In the genomic region with DNA sequence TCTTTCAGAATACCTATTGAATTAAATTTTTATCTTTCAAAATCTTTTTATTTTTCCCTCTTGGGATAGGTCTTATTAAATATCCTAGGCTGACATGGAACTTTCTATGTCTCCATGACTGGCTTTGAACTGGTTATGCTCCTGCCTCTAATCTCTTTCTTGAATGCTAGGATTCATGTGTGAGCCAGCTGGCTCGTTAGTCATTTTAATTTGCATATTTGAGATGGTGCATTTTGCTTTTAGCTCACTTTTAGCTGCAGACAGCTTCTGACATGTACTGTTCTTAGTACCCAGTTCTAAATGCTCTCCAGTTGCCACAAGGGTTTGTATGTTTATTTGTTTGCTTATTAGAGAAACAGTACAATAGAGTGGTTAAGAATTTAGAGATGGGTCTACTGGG, we compare ENCODE assay signal across 15 mouse cellular contexts.
"Had no signal": no experiment of that assay in that cellular context is flagged by ENCODE, and none has a peak within 500 bp of the region (broad histone marks: within the 10 kb centered on the region; RNA-seq: fewer than 3 reads in every experiment).

No protein-coding gene starts in this region.

- H3K4me1 ChIP-seq: liver, embryonic 13.5 days had no signal

- H3K4me3 ChIP-seq: left cerebral cortex, adult 2 months; liver, embryonic 13.5 days had no signal

- DNase-seq: kidney, adult 11 months; kidney, adult 9 months; kidney, postnatal 14 days; kidney, postnatal 4 days; layer of hippocampus, postnatal 36 days; liver, embryonic 13.5 days; lung, postnatal 4 days; midbrain, embryonic 14.5 days; thymus, adult 2 months; thymus, postnatal 14 days; thymus, postnatal 4 days had no signal

- H3K9ac ChIP-seq: liver, embryonic 13.5 days; lung, embryonic 14.5 days had no signal

- H3K4me2 ChIP-seq: liver, embryonic 13.5 days; lung, embryonic 14.5 days; midbrain, embryonic 11.5 days had no signal

- H3K27me3 ChIP-seq: liver, embryonic 13.5 days had no signal

- H3K9me3 ChIP-seq: liver, embryonic 13.5 days had no signal

- H3K36me3 ChIP-seq: liver, embryonic 13.5 days had no signal

- H3K27ac ChIP-seq: left cerebral cortex, adult 2 months; liver, embryonic 13.5 days; stomach, postnatal 0 days had no signal
